Mouse (Mus musculus) layer of hippocampus, adult 2 months (tissue): ENCODE data around the gene Rpap3. TPM values are rescaled to one million over a fixed set of nuclear protein-coding genes. Genes with fewer than 3 reads are reported as not detected.
A peak's percentile ranks its signal among the peaks of the same experiment; 100 is the strongest.

Experiments used
- DNase-seq, 2 experiments: peaks; one replicate each; pipeline ENCODE4 v3.0.0; 2022; ENCODE audit warnings: low spot score in 2 of 2
- H3K27ac ChIP-seq: fragments of 200-600 bp; 2 replicates; pipeline ENCODE4 v1.8.1; 2022
- H3K4me3 ChIP-seq: fragments of 200-600 bp; 2 replicates; pipeline ENCODE4 v1.8.1; 2022; ENCODE audit warnings: mild to moderate bottlenecking
- CTCF ChIP-seq: fragments of 200-600 bp; conservative IDR thresholded peaks from 2 replicates; pipeline ENCODE4 v1.8.1; 2022; ENCODE audit warnings: antibody characterized with exemption, mild to moderate bottlenecking, moderate library complexity
- total RNA-seq, 2 experiments: library from RNA; stranded (reverse); gene quantifications; 2 replicates each; pipeline ENCODE4 v1.2.3; 2021

Gene Rpap3
- total RNA-seq, 2 experiments from 2014 or later: 25.6 to 25.9 TPM

DNA sequence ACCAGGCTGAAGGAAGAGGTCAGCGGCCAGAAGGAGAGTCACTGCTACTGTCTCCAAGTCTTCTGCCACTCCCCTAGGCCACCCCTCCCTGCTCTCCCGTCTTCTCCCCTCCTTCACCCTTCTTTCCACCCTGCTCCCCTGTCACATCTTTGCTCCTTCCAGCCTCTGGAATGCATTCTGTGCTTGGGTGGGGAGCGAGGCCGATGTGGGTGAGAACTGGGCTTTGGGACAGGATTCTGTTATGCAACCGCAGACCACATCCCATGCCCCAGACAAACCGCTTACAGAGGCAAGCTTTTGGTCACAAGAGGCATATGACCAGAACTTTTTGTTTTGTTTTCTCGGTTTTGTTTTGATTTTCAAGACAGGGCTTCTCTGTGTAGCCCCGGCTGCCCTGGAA lies 21.4 kb upstream of the Rpap3 start:
- TF ChIP-seq CTCF: no peak
- DNase-seq: no peak
- Histone ChIP-seq H3K27ac (peak overlapping the region; percentile 80; the same call in 1 of the 2 replicates), H3K4me3 (no peak overlapping the region)

GRCm38 (mm10) chr15:97726310-97726709 lies 20.7 kb upstream of the Rpap3 start:
- TF ChIP-seq CTCF: no peak
- no peak overlapping the region for H3K4me3 ChIP-seq
- DNase-seq: no peak
- peak overlapping the region; percentile 80; the same call in 1 of the 2 replicates for H3K27ac ChIP-seq

- no peak for DNase-seq
- Histone ChIP-seq H3K27ac (peak overlapping the region; percentile 79), H3K4me3 (no peak overlapping the region)
- TF ChIP-seq CTCF: no peak
Observed at GRCm38 (mm10) chr15:97725198-97725785, 19.7 kb upstream of the Rpap3 start.

- no peak for DNase-seq
- TF ChIP-seq CTCF: no peak
- Histone ChIP-seq H3K4me3 (no peak overlapping the region), H3K27ac (peak overlapping the region; percentile 79)
Observed at GRCm38 (mm10) chr15:97724346-97725197, 18.9 kb upstream of the Rpap3 start.

DNA sequence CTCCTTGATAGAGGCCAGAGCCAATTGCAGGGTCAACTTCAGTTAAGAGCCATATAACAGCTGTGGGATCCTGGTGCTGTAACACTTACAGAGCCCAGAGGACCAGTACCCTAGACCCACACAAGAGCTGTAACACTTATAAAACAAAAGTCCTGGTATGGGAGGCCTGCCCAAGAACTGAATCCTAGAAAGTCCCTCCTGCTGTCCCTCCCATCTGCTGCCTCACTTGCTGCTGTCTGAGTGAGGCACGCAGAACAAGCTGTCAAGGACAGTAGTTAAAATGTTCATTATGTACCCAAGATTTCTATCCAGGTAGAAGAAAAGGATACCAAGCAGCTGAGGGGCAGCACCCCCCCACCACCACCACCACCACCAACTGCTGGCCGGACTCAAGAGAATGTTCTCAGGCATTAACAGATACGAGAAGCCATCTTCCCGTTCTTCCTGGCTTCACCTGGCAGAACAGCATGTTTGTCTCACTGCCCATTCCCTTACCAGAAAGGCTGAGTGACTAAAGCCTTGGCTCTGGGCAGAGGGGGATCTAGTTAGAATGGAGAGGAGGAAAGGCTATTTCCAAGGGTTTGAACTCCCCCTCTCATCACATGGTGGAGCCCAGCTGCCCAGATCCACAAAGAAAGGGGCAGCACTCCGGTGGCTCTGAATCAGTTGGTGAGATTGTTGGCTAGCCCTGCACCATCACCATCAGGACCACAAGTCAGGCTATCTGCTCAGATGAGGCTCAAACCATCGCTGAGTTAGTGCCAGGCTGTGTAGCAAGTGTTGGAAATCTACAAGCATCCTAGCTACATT lies 18.1 kb upstream of the Rpap3 start:
- no peak for TF ChIP-seq CTCF
- Histone ChIP-seq H3K27ac (peak overlapping the region; percentile 79), H3K4me3 (no peak overlapping the region)
- peak in 1 of 2 experiments; percentile 20 for DNase-seq

DNA sequence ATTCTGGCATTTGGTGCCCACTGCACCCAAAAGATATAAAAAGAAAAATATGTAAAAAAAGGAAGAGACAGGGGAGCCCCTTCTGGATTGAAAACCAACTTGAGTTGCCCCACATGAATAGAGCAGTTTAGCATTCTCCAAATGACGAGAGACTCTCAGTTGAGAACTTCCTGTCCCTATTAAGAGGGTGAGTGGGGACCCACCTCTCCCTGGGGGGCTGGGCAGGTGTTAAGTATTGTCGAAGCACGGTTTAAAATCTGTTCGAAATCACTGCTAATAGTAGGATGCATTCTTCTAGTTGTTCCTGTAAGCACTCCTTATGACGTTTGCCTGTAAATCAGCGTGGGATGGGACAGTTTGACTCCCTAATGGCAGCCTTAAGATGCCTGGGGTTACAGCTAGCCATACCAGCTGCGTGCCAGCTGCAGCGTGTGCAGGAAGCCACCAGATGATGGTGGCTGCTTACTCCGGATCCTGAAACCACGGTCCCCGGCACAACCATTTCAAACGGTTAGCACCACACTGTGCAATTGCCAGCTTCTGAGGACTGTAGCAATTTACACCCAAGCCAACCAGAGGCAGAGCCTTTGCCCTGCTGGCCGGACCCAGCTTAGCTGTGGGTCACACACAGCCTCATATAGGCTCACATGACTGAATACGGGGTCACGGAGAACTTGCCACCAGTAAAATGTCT lies 15.5 kb upstream of the Rpap3 start:
- peak overlapping the region; percentile 78 for H3K27ac ChIP-seq
- no peak overlapping the region for H3K4me3 ChIP-seq
- DNase-seq: no peak
- TF ChIP-seq CTCF: no peak

DNA sequence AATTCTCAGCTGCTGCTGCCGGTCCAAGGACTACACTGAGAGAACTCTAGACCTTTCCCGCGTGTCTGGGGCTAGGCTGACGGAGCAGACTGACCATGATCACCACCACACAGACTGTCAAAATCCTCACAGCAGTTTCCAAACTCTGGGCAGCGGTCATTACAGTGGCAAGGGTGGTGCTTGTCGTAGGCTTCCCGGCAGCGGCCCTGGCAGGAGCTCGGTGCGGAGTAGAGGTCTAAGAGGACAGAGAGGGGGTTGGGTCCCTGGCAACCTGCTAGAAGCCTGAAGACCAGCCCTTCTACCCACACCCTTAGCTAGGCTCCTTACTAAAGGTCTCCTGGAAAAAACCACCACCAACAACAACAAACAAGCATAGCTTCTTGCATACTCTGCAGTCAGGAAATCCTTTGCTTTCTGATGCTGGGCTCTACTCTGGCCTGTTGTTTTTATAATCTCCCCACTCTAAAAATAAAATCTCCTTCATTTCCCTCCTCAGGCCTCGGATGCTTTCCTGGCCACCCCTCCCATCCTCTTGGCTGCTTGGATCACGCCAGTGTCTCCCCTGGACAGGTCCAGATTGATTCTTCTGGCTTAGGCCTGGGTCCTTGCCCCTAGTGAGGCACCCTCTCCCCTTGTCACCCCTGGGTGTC lies 14.5 kb upstream of the Rpap3 start:
- no peak for TF ChIP-seq CTCF
- DNase-seq: no peak
- Histone ChIP-seq H3K27ac (peak overlapping the region; percentile 78), H3K4me3 (no peak overlapping the region)

GRCm38 (mm10) chr15:97719494-97719893 lies 13.9 kb upstream of the Rpap3 start:
- H3K4me3 ChIP-seq: no peak overlapping the region
- no peak for TF ChIP-seq CTCF
- H3K27ac ChIP-seq: peak overlapping the region; percentile 78; the same call in 1 of the 2 replicates
- DNase-seq: no peak

DNA sequence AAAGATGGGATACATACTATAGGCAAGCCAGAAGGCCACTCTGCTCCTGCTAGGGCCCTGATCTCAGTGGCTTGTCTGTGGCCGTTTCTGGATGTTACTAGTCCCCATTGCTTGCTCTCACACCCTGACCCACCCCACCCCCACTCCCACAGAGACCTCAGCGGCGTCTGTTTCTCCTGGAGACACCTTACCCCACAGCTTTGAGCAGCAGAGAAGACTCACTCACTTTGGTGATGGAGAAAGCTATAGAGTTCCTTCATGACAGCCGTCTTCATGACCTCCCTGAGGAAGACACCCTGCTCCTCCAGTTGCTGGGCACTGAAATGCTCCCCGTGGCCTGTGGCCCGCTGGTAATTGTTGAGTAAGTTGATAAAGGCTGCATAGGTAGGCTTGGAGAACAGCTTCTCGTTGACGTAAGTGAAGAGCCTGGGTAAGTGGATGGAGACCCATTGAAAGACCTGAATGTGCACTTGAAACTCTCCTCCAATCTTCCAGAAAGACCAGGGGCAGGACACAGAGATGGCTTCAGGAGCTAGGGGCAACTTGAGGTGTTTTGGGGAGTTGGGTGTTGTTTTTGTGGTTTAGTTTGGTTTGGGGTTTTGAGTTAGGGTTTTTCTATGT lies 13.0 kb upstream of the Rpap3 start:
- Histone ChIP-seq H3K27ac (no peak overlapping the region; the same call in 1 of the 2 replicates), H3K4me3 (no peak overlapping the region)
- DNase-seq: no peak
- no peak for TF ChIP-seq CTCF

DNA sequence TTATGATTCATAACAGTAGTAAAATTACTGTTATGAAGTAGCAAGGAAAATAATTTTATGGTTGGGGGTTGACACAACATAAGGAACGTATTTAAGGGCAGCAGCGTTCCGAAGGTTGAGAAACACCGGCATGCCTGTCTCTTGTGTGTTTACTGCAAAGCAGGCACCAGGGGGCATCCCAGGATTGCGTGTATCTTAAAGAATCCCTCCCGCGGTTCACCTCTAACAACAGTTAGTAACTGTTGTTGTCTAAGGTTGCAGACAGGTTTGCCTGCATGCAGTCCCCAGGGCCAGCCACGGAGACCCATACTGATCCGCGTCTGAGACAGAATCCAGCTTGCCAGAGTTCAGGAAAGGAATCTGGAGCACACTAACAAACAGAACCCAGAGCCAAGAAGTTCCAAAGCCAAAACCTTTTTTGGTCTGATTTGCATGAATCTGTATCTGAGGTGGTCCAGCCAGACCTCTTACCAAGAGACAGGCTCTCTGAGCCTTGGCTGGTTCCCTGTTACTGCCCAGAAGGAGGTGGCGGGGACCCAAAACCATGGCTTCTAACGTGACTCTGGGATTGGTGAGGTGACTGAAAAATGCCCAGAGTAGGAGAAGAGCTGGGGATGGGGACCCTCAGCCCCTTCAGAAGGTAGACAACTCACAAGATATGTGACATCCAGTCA lies 12.4 kb upstream of the Rpap3 start:
- peak overlapping the region; percentile 25; the same call in 1 of the 2 replicates for H3K27ac ChIP-seq
- no peak overlapping the region for H3K4me3 ChIP-seq
- DNase-seq: peak; percentile 32 to 49
- TF ChIP-seq CTCF: peak; percentile 90

GRCm38 (mm10) chr15:97716782-97717181 lies 11.2 kb upstream of the Rpap3 start:
- no peak overlapping the region for H3K27ac ChIP-seq
- no peak overlapping the region for H3K4me3 ChIP-seq
- no peak for DNase-seq
- TF ChIP-seq CTCF: no peak
